Mouse (Mus musculus) right cerebral cortex, postnatal 4 days (tissue): ENCODE measurements around the gene Inhbb.

Experiments used
- DNase-seq: peaks from one replicate; pipeline ENCODE4 v3.0.0-alpha.2; 2022

The Inhbb gene

GRCm38 (mm10) chr1:119367546-119367945, 54.5 kb downstream of the Inhbb start:
- DNase-seq: no peak

- DNase-seq: no peak
Observed at GRCm38 (mm10) chr1:119366315-119366714, 55.7 kb downstream of the Inhbb start.
